Mouse (Mus musculus) liver, embryonic 11.5 days (tissue): ENCODE results near the gene Dab1. TPM values are rescaled to one million over a fixed set of nuclear protein-coding genes. Genes with fewer than 3 reads are reported as not detected.

ENCODE experiments used
- ATAC-seq: fragments of 200-750 bp; cut with Nextera tagmentation; replicated peaks from 2 replicates; pipeline ENCODE4 v1.8.0; 2017; ENCODE audit warnings: moderate number of reproducible peaks, mild to moderate bottlenecking, moderate TSS enrichment, moderate library complexity; ENCODE audit not compliant: low FRiP score
- DNase-seq: peaks from one replicate; pipeline ENCODE4 v3.0.0-alpha.2; 2017; ENCODE audit warnings: low spot score
- H3K27ac ChIP-seq: fragments of 300-500 bp; sonication (generic); 2 replicates; pipeline ENCODE4 v1.5.1; 2014; ENCODE audit warnings: mild to moderate bottlenecking, low read depth, low read length, control low read depth
- H3K27me3 ChIP-seq: fragments of 300-500 bp; sonication (generic); replicated peaks from 2 replicates; pipeline ENCODE4 v1.6.1; 2014; ENCODE audit warnings: low read length, mixed read lengths; ENCODE audit not compliant: control insufficient read depth, insufficient read depth
- H3K36me3 ChIP-seq: fragments of 300-500 bp; sonication (generic); 2 replicates; pipeline ENCODE4 v1.6.1; 2014; ENCODE audit warnings: mild to moderate bottlenecking, low read length, moderate library complexity, mixed read lengths; ENCODE audit not compliant: control insufficient read depth, insufficient read depth
- H3K4me1 ChIP-seq: fragments of 300-500 bp; sonication (generic); replicated peaks from 2 replicates; pipeline ENCODE4 v1.6.1; 2014; ENCODE audit warnings: low read length, mixed read lengths; ENCODE audit not compliant: control insufficient read depth, insufficient read depth
- H3K4me2 ChIP-seq: fragments of 300-500 bp; sonication (generic); 2 replicates; pipeline ENCODE4 v1.6.1; 2014; ENCODE audit warnings: mild to moderate bottlenecking, control low read depth, moderate library complexity
- H3K4me3 ChIP-seq: fragments of 300-500 bp; sonication (generic); 2 replicates; pipeline ENCODE4 v1.5.1; 2014; ENCODE audit warnings: low read depth, low read length, control low read depth
- H3K9ac ChIP-seq: fragments of 300-500 bp; sonication (generic); 2 replicates; pipeline ENCODE4 v1.6.1; 2014; ENCODE audit warnings: low read depth, low read length, control low read depth
- H3K9me3 ChIP-seq: fragments of 300-500 bp; sonication (generic); 2 replicates; pipeline ENCODE4 v1.6.1; 2016; ENCODE audit warnings: low read length, inconsistent platforms, mixed read lengths; ENCODE audit not compliant: control insufficient read depth
- WGBS: fragments of 180-500 bp; shearing (Covaris S2); extraction: QIAGEN DNeasy Blood & Tissue Kit; methylation state at CpG from one replicate; pipeline ENCODE4 v1.1.7; 2014; 5-methylcytosine and 5-hydroxymethylcytosine counted together
- polyA plus RNA-seq: library from polyadenylated mRNA; unstranded; fragments of >200 nt; fragmentation: Nextera tagmentation; extraction: Ambion mirVana; gene quantifications from 2 replicates; pipeline ENCODE4 v1.2.1, GENCODE M21; 2014

Dab1 gene
- polyA plus RNA-seq, 1 experiment from 2014 or later = 1.8 TPM

- no peak for ATAC-seq
- Histone ChIP-seq H3K4me1 (no peaks in the 10 kb centered on the region), H3K4me3 (no peak overlapping the region), H3K9ac (no peak overlapping the region), H3K27me3 (no peaks in the 10 kb centered on the region), H3K36me3 (no peaks in the 10 kb centered on the region), H3K9me3 (no peaks in the 10 kb centered on the region), H3K27ac (no peak overlapping the region), H3K4me2 (no peak overlapping the region)
- no peak for DNase-seq
These were observed 310.5 kb downstream of the Dab1 start for GRCm38 (mm10) chr4:103929631-103930030.

GRCm38 (mm10) chr4:103934364-103934763, 315.2 kb downstream of the Dab1 start:
- H3K27me3 ChIP-seq = no peaks in the 10 kb centered on the region

GRCm38 (mm10) chr4:103948255-103948654, 329.1 kb downstream of the Dab1 start:
- Histone ChIP-seq H3K27ac (no peak overlapping the region), H3K27me3 (no peaks in the 10 kb centered on the region), H3K9me3 (no peaks in the 10 kb centered on the region), H3K9ac (no peak overlapping the region), H3K4me3 (no peak overlapping the region), H3K4me1 (no peaks in the 10 kb centered on the region), H3K36me3 (no peaks in the 10 kb centered on the region), H3K4me2 (no peak overlapping the region)
- WGBS = 67% methylated on average over 3 of the region's 3 CpGs
- DNase-seq (no peak), ATAC-seq (no peak)

More at GRCm38 (mm10) chr4:103934364-103934763, 315.2 kb downstream of the Dab1 start:
- Histone ChIP-seq H3K9me3 (no peaks in the 10 kb centered on the region), H3K4me3 (no peak overlapping the region), H3K27ac (no peak overlapping the region), H3K9ac (no peak overlapping the region), H3K4me1 (no peaks in the 10 kb centered on the region), H3K4me2 (no peak overlapping the region), H3K36me3 (no peaks in the 10 kb centered on the region)
- ATAC-seq (no peak), DNase-seq (no peak)
- WGBS = 69% methylated on average over 3 of the region's 3 CpGs

- no peak for DNase-seq
- WGBS = 56% methylated on average over 9 of the region's 9 CpGs
These were observed 334.6 kb downstream of the Dab1 start for GRCm38 (mm10) chr4:103953652-103954220.

GRCm38 (mm10) chr4:103961134-103962049, 342.2 kb downstream of the Dab1 start:
- WGBS = 70% methylated on average over 7 of the region's 7 CpGs
- H3K9ac ChIP-seq = no peak overlapping the region
- no peak for ATAC-seq
- no peak overlapping the region for H3K4me3 ChIP-seq
- H3K36me3 ChIP-seq = no peaks in the 10 kb centered on the region
- no peak overlapping the region for H3K27ac ChIP-seq
- H3K4me1 ChIP-seq = no peaks in the 10 kb centered on the region
- no peak for DNase-seq
- H3K27me3 ChIP-seq = no peaks in the 10 kb centered on the region
- no peak overlapping the region for H3K4me2 ChIP-seq
- no peaks in the 10 kb centered on the region for H3K9me3 ChIP-seq

More at GRCm38 (mm10) chr4:103953652-103954220, 334.6 kb downstream of the Dab1 start:
- H3K27ac ChIP-seq = no peak overlapping the region
- ATAC-seq = no peak
- H3K4me2 ChIP-seq = no peak overlapping the region
- no peak overlapping the region for H3K9ac ChIP-seq
- no peaks in the 10 kb centered on the region for H3K27me3 ChIP-seq
- no peak overlapping the region for H3K4me3 ChIP-seq
- H3K4me1 ChIP-seq = no peaks in the 10 kb centered on the region
- H3K9me3 ChIP-seq = no peaks in the 10 kb centered on the region
- H3K36me3 ChIP-seq = no peaks in the 10 kb centered on the region

- Histone ChIP-seq H3K4me1 (no peaks in the 10 kb centered on the region), H3K27me3 (no peaks in the 10 kb centered on the region), H3K9me3 (no peaks in the 10 kb centered on the region), H3K4me3 (no peak overlapping the region), H3K9ac (no peak overlapping the region), H3K36me3 (no peaks in the 10 kb centered on the region), H3K4me2 (no peak overlapping the region), H3K27ac (no peak overlapping the region)
- DNase-seq (no peak), ATAC-seq (no peak)
- 70% methylated on average over 9 of the region's 9 CpGs for WGBS
These were observed 350.7 kb downstream of the Dab1 start for GRCm38 (mm10) chr4:103969906-103970305.

GRCm38 (mm10) chr4:103974536-103974935, 355.4 kb downstream of the Dab1 start:
- no peaks in the 10 kb centered on the region for H3K9me3 ChIP-seq
- no peak overlapping the region for H3K9ac ChIP-seq
- no peaks in the 10 kb centered on the region for H3K36me3 ChIP-seq
- ATAC-seq (no peak), DNase-seq (no peak)
- no peaks in the 10 kb centered on the region for H3K27me3 ChIP-seq
- no peak overlapping the region for H3K27ac ChIP-seq
- WGBS = 81% methylated on average over 2 of the region's 2 CpGs
- H3K4me2 ChIP-seq = no peak overlapping the region
- no peaks in the 10 kb centered on the region for H3K4me1 ChIP-seq
- no peak overlapping the region for H3K4me3 ChIP-seq

- ATAC-seq (no peak), DNase-seq (no peak)
- Histone ChIP-seq H3K27ac (no peak overlapping the region), H3K4me2 (no peak overlapping the region), H3K4me1 (no peaks in the 10 kb centered on the region), H3K9me3 (no peaks in the 10 kb centered on the region), H3K36me3 (no peaks in the 10 kb centered on the region), H3K4me3 (no peak overlapping the region), H3K27me3 (no peaks in the 10 kb centered on the region), H3K9ac (no peak overlapping the region)
- WGBS = 77% methylated on average over 2 of the region's 2 CpGs
These were observed 355.8 kb downstream of the Dab1 start for GRCm38 (mm10) chr4:103974946-103975345.

- 76% methylated on average over 3 of the region's 3 CpGs for WGBS
- Histone ChIP-seq H3K36me3 (no peaks in the 10 kb centered on the region), H3K4me3 (no peak overlapping the region), H3K9me3 (no peaks in the 10 kb centered on the region), H3K4me1 (no peaks in the 10 kb centered on the region), H3K27ac (no peak overlapping the region), H3K4me2 (no peak overlapping the region), H3K9ac (no peak overlapping the region), H3K27me3 (no peaks in the 10 kb centered on the region)
- ATAC-seq (no peak), DNase-seq (no peak)
These were observed 374.7 kb downstream of the Dab1 start for GRCm38 (mm10) chr4:103993884-103994283.
